Mouse (Mus musculus) testis, adult 2 months (tissue): ENCODE results near the gene Eepd1.

Experiments
- CTCF ChIP-seq: fragments of 200-500 bp; IDR thresholded peaks from 2 replicates; pipeline ENCODE4 v1.5.1; 2012; ENCODE audit warnings: low read depth, mild to moderate bottlenecking, inconsistent platforms, low read length, moderate library complexity; ENCODE audit not compliant: control insufficient read depth, insufficient read depth, insufficient replicate concordance
- POLR2A ChIP-seq: fragments of 200-500 bp; IDR thresholded peaks from 2 replicates; pipeline ENCODE4 v1.6.1; 2012; ENCODE audit warnings: low read depth, mild to moderate bottlenecking, inconsistent platforms, low read length, moderate library complexity; ENCODE audit not compliant: control insufficient read depth

- TF ChIP-seq POLR2A: no peak
- TF ChIP-seq CTCF: no peak
Observed at GRCm38 (mm10) chr9:25571381-25571780, 90.0 kb downstream of the Eepd1 start.
